Mouse (Mus musculus): ENCODE data around the gene Stom.

Gene Stom

DNA sequence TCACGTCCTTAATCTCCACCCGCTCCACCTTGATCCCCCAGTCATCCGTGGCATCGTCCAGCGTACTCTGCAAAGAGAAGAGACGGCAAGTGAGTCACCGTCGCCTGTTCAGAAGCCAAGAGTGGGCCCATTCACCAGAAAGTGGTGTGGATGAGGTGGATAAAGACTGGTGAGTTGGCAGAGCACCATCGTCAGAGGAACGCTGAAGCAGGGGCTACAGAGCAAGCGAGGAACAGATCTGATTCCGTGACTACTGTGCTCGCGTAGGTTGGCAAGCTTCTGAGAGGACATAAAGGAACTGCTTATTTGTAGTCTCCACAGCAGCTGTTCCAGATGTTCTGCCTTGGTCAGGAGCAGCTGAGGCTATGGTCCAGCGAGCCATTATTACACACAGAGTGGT lies 16.4 kb downstream of the Stom start:
- DNase-seq (ENCODE audit: low spot score in 2 of 2): no peak

DNA sequence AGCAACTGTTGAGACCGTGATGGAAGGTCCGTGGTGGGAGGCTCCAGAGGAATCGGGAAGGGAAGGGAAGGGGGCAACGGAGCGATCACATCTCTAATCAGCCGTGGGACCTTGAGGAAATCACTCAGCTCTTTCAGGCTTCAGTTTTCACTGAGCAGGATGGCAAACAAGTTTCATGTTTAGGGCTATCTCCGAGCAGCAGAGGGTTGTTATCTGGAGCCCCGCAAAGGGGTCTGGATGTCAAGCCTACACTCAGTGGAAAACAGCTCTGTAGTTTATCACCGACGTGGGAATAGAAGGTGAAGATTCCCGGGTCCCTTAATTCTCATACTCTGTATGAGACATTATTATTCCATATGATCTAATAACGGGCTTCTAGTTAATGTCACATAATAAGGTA lies 18.4 kb downstream of the Stom start:
- DNase-seq (ENCODE audit: low spot score in 2 of 2): no peak

DNA sequence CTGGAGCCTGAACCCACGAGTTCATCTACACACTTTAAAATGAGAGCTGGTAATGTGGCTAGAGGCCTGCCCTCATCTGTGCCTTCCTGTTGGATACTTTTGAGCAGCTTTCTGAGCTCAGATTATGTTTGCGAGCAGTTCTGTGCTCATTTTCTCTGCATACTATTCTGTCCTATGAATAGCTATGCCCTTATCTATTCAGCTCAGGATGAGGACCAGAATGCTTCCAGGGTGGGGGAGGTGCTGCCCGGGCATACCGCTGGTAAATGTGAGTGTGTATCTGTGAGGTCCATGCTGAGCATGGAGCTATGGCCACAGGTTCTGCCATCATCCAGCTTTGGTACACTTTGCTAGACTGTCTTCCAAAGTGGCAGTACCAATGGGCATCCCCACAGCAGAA lies 19.2 kb downstream of the Stom start:
- no peak for DNase-seq (ENCODE audit: low spot score in 2 of 2)

DNA sequence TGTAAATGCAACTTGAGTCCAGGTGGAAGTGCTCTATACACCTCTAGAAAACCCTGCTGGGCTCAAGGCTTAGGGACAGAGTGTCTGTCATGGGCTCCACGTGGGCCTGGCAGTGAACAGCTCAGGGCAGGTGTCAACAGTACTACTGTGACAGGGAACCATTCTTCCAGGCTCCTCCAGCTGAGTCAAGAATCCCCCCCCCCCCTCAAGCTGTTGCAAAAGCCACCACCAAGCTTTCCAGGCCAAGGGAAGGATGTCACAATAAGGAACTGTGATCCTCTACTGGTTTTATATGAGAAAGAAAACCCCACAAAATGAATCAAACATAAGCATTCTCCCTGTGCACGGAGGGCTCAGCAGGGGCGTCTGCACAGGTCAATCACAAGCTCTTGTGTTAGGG lies 22.5 kb downstream of the Stom start:
- DNase-seq (ENCODE audit: low spot score in 2 of 2): no peak

DNA sequence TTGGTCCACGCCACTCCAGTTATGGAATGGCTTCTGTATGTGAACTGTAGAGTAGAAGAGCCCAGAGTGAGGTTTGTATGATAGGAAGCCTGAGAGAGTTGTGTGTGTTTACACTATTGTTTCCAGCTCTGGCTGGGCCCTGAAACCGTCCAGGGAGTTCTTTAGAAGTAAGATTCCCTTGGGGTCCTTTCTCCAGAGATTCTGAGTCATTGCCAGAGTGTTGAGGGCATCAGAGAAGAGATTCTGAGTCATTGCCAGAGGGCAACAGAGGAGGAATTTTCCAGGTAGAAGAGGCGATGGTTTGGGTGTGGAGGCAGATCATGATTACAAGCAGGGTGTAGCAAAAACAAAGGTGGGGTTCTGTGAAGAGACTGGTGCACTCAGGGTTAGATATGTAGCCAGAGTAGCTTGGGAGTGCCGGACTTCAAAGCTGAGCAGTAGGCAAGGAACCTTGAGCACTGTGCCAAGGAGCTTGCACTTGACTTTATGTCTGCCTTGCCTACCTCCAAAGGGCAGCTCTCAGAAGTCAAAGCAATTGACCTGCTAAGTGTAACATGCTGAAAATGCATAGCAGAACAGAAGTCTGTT lies 26.8 kb downstream of the Stom start:
- no peak for DNase-seq (ENCODE audit: low spot score in 2 of 2)

DNA sequence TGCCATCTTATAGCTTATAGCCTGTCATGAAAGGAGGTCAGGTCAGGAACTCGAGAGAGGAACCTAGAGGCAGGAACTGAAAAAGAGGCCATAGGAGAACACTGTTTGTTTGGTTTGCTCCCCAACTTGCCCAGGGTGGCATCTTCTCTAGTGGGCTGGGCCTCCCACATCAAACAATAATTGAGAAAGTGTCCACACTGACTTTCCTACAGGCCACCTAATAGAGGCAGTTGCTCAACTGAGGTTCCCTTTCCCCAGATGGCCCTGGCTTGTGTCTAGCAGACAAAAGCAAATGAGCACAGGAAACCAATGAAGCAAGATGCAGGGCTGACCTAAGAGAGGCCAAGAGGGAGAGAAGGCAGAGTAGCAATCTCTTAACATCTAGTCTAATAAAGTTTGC lies 28.6 kb downstream of the Stom start:
- DNase-seq (ENCODE audit: low spot score in 2 of 2): no peak

DNA sequence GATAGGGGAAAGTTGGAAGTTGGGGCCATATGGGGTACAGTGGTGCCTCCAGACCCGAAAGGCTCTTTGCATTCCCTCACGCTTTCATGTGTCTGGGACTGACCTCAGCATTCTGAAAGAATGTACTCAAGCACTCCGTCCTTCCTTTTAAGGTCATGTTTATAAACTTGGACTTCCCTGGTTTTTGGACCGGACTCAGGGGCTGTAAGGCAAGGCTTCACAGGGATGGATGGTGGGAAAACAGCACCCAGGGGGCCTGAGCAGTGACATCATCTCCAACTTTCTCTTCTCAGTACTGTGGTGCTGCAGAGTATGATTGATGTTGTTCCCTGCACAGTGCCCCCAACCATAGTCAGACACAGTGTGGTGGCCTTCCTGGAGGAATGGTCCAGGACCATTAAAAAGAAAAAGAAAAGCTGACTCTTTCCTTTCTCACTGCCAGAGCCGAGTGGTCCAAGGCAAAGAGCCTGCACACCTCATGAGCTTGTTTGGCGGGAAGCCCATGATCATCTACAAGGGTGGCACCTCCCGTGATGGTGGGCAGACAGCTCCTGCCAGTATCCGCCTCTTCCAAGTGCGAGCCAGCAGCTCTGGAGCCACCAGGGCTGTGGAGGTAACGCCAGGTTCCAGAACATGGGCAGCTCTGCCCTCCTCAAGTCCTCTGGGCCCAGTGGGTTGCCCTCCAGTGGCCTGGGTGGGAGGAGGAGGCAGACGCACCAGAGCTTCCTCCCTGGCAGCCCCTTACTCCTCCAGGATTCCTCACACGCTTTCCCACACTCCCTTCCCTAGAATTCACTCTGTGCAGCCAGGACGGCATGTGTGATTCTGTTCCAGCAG lies 34.5 kb downstream of the Stom start:
- no peak for DNase-seq (ENCODE audit: low spot score in 2 of 2)

DNA sequence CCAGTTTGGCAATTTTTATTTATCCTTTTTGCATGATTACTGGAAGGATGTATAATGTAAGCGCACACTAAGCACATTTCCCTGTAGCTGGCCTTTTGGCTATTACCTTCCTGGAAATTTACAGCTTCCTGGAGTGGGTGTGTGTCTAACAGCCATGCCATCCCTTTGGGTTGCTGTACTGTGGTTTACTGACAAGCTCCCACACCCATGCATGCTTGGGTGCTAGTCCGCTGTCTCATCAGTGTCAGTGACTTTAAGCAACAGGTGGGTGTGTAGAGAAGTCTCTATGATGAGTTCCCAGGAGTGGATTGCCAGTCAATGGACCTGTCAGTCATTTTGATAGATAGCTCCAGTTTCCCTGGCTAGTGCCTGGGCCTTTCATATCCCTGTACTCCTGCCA lies 37.3 kb downstream of the Stom start:
- no peak for DNase-seq (ENCODE audit: low spot score in 2 of 2)

DNA sequence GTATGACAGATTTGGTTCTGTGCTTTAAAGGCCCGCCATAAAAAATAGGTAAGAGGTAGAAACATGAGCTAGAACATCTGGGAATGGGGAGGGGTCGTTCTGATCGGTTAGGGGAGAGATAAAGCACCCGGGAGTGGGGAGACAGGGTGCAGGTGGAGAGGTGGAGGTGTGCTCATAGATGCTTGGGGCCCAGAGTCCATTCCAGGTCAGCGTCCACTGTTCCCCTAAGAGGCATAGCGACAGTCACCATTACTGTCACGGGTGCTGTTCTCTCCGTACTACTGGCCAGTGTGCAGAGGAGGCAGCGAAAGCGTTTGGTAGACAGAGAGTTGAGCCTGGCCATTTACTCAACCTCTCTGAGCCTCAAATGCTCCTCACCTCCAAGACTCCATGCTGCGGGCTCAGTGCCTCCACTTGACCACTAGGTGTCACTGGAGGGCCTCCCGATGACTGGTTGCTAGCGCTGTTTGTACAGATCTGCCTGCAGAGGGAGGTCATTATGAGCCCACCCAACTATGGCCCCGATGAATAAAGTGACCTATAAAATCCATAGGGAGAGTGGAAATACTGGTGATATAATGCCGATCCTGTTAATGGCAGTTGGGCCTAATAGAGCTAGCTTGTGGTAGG lies 39.0 kb downstream of the Stom start:
- DNase-seq (ENCODE audit: low spot score in 2 of 2): peak; percentile 61 to 71

DNA sequence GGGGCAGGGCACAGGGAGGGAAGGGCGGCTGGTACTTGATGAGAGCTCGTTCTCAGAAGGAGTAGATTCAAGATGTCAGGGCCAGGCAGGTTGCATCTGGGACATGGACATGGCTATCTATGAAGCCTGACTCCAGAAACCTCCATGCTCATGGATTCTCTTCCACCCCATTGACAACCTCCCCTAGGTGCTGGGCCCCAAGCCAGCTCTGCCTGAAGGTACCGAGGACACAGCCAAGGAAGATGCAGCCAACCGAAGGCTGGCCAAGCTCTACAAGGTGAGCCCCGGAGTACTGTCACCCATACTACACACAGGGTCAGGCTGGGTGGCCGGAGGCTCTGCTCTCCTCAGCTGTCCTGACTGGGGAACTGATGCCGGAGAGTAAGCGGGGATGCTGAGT lies 43.5 kb downstream of the Stom start:
- no peak for DNase-seq (ENCODE audit: low spot score in 2 of 2)

DNA sequence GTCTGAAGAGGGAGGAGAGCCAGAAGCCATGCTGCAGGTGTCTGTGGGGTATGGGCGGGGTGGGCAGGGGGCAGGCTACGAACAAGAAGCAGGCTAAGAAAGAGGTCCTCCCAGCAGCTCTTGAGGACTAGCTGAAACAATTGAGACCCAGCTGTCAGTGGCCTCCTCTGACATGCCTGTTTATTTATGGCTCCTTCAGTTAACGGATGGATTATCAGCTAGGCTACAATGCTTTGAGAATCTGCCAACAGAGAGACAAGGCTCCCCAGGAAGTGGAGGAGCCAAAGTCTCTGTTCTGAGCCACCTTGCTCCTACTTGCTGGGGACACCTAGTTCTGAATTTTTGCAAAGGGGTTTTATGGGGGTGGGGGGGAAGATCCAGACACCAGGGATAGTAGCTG lies 44.1 kb downstream of the Stom start:
- no peak for DNase-seq (ENCODE audit: low spot score in 2 of 2)

DNA sequence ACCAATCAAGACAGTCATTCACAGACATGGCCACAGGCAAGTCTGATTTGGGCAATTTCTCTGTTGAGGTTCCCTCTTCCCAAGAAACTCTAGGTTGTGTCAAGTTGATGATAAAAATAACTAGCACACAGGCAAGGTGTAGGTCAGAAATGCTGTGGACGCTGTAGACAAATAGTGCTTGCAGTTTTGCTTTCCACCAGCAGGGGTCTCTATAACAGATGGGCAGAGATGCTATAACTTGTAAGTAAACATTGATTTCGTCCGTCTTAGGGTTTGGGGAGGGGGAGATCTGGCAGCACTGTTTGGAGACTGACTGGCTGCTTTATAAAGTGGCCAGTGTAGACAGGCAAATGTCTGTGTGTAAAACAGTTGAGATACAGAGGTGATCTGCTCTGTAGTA lies 44.9 kb downstream of the Stom start:
- DNase-seq (ENCODE audit: low spot score in 2 of 2): no peak

DNA sequence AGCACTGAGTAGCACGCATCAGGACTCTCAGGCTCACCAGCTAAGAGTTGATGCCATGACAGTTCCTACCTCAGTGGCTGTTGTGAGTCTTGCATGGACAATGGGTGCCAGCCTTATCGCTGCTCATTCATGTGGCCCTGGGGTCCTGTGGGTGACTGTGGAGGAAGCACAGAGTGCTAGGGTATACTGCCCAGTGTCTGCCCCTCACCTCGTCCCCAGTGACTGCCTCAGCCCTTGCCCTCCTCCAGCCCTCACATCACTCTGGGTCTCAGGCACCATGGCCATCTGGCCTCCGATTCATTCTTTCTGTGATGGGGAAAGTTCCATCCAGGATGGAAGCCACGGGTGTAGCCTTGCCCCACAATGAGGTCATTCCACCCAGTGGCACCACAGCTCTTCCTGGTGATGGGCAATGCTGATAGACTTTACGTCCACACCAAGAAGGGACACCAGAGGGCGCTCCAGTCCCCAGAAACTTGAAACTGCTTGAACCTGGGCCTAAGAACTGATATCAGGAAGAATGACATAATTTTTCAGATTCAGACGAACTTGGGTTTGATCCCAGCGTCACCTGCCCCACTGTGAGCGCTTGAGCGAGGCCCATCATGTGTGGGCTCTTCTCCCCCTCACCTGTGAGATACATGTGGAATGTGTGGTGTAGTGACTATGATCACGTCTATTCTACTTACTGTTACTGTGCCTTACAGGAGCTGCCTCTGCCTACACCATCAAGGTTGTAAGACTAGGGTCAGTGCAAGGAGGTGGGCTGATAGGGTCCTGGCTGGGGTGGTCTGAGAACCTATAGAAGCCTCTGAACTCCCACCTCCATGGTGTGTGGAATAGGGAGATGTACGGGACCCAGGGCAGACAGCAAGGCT lies 47.8 kb downstream of the Stom start:
- DNase-seq (ENCODE audit: low spot score in 2 of 2): peak; percentile 54 to 83

DNA sequence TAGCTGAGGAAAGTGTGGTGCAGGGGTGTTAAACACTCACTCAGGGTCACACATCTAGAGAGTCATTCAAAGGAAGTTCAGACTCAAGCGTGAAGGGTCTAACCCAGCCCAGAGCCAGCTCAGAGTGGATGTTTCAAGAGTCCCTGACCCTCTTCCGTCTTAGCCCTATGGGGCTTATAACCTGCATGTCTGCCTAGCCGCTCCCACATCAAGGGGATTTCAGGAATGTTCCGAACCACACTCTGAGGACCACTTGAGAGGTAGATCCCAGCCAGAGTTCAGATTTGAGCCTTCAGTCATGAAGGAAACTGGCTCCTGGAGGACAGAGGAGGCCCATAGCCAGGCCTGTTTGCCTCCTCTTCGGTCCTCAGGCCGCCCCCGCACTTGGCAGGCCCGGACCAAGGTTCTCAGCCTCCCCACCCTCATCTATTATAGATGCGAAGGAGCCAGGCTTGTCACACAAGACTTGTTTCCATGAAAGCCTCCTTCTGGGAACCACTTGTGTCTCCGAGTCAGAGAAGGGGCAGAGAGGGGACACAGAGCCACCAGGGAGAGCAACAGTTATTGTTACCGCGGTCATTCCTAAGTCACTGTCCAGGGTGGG lies 49.7 kb downstream of the Stom start:
- DNase-seq (ENCODE audit: low spot score in 2 of 2): no peak

DNA sequence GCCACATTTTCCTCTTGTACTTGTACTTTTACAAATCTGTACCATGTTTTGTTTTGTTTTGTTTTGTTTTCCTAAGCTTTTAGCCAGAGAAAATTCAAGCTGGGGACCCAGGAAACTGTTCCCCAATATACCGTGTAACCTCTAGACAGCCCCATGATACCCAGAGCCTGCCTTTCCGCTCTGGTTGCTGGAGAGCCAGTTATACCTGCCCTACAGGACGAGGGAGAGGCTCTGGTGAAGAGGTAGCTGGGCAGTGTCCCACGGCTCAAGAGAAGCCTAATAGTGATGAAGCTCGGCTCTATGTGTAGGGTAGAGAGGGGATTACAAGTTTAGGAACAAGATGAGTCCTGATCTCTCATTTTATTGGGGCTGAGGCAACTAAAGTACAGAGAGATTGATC lies 51.6 kb downstream of the Stom start:
- no peak for DNase-seq (ENCODE audit: low spot score in 2 of 2)

DNA sequence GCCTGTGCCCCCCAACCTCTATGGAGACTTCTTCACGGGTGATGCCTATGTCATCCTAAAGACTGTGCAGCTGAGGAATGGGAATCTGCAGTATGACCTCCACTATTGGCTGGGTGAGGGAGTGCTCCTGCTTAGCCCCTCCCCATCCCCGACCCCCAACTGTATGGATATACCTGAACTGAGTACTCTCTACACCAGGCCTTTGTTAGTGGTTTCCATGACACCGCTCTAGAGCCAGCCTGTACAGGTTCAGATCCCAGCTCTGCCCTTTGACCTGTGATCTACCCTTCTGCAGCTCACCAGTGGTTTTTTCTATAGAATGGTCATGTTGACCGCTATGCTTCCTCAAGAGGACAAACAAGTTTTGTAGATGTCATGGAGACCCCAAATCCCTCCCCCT lies 52.8 kb downstream of the Stom start:
- DNase-seq (ENCODE audit: low spot score in 2 of 2): no peak

DNA sequence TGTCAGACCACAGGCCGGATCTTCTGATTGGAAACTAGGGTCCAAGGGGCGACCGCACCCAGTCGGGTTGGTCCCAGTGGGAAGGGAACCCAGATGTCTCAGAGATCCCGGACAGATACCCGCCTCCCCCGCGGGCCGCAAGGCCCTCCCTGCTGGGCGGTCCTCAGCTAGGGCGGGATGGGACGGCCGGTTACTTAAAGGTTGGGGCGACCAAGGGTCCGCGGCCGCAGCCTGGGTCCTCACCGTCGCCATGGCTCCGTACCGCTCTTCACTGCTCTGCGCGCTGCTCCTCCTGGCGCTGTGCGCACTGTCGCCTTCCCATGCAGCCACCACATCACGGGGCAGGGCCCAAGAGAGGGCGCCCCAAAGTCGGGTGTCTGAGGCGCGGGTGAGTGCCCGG lies 54.6 kb downstream of the Stom start:
- no peak for DNase-seq (ENCODE audit: low spot score in 2 of 2)

DNA sequence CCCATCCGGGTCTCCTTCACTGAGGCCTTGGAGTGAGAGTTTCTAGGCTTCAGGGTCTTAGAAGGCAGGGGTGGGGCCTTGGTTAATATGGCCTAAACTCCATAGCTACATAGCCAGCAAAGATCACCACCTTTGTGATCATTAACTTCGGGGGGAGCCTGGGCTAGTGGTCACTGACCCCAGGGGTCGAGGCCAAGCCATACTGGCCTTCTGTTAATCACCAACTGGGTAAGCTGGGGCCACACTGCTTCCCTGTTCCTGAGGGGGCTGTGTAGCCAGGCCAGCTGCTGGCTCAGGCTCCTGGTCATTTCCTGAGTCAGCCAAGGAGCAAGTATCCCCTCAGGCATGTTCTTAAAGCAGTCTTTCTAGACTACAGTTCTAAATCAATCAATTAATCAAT lies 56.8 kb downstream of the Stom start:
- no peak for DNase-seq (ENCODE audit: low spot score in 2 of 2)

DNA sequence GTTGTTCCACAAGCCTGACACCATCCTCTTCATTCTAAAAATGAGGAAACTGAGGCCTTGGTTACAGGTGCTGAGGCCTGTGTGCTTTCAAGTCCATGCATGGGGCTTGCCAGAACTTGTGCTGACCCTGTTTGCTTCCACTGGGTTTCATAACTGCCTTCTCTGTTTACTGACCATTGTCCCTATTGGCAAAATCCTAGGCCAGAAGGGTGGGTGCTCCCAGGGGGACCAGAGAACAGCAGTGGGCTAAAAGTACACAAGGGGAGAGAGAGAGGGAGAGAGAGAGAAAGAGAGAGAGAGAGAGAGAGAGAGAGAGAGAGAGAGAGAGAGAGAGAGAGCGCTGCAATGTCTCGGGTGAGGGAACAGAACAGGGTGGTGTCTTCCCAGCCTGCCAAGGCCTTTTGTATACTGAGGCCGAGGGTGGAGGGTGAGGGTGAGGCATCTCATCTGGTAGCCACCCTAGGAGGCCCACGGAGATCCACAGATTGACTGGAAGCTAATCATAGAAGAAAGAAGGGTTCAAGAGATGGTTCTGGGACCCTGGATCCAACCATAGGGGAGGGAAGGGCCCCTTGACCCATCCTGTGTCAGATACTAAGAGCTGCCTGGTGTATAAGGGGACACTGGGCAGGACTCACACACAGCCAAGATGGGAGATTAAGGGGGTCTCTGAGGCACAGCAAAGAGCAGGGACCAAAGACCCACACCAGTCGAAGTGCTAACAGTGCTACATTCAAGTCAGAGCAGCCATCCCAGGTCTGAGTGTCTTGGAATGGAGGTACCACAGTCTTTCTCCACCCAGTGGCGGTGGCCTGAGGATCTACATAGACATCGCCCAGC lies 58.2 kb downstream of the Stom start:
- no peak for DNase-seq (ENCODE audit: low spot score in 2 of 2)

DNA sequence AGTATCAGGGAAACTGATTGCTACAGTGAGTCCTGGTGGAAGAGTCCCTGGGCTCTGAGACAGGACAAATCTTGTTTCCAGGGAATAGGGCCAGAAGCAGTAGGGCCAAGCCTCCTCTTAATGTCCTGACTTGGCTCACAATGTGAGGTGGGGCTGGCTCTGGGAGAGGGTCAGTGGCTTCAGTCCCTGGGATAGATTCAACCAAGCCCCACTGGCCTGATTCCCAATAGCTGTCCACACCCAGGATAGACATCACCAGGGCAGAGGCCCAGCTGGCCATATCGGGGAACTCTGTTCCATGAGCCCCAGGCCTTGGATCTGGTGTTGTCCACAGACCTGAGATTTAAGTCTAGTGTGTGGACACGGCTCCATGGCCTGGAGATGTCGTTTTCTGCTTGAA lies 59.1 kb downstream of the Stom start:
- no peak for DNase-seq (ENCODE audit: low spot score in 2 of 2)

DNA sequence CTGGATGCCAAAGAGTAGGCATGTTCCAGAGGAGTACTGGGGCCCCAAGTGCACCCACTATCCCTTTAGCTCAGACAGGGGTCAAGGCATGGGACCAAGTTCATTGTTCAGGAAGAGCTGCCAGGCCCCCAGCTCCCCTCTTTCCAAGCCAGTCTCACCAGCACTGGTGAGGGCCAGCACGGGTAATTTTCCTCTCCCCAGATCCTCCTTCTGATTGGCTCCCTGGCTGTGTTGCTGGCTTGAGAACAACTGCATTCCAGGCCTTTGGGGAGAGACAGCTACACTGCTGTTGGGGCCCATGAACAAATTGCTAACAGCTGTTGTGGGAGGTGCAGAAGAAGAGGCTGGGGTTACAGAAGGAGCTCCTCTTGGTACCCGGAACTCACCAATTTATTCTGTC lies 63.2 kb downstream of the Stom start:
- DNase-seq (ENCODE audit: low spot score in 2 of 2): no peak

Data from frontal cortex, postnatal 14 days (tissue).